Comparison of ENCODE assay signal across 8 mouse cellular contexts in genomic region chr17:87330250-87330920, GRCm38 (mm10). TPM values are rescaled to one million over a fixed set of nuclear protein-coding genes. Genes with fewer than 3 reads are reported as not detected.
A peak's percentile ranks its signal among the peaks of the same experiment; 100 is the strongest.
DNase-seq lines count a peak whose midpoint lies in the region; ATAC-seq and TF ChIP-seq lines count a peak whose summit lies in the region.

No protein-coding gene starts in this region.

- no peak overlapping the region for H3K27ac ChIP-seq in kidney, postnatal 0 days
- H3K27ac ChIP-seq in kidney, adult 2 months (ENCODE audit: insufficient read depth, low read depth, low read length): no peak overlapping the region
- peak overlapping the region; percentile 79 for H3K27ac ChIP-seq in forebrain, embryonic 10.5 days
- H3K27ac ChIP-seq in layer of hippocampus, adult 2 months: peak overlapping the region; percentile 89
- peak overlapping the region; percentile 75 for H3K27ac ChIP-seq in midbrain, embryonic 12.5 days (replicated peaks)

- WGBS in kidney, postnatal 0 days: 50% methylated on average over 22 of the region's 22 CpGs
- WGBS in kidney, adult 2 months: 79% methylated on average over 22 of the region's 22 CpGs
- 37% methylated on average over 22 of the region's 22 CpGs for WGBS in forebrain, embryonic 10.5 days
- 30% methylated on average over 22 of the region's 22 CpGs for WGBS in midbrain, embryonic 12.5 days

- no peak overlapping the region for H3K9ac ChIP-seq in kidney, postnatal 0 days (ENCODE audit: low read depth, low read length)
- no peak overlapping the region; the same call in 1 of the 2 replicates for H3K9ac ChIP-seq in midbrain, embryonic 12.5 days (replicated peaks)

- H3K4me3 ChIP-seq in kidney, postnatal 0 days (replicated peaks; ENCODE audit: low read depth, low read length): no peak overlapping the region
- H3K4me3 ChIP-seq in kidney, adult 2 months (ENCODE audit: insufficient read depth, low read depth, low read length): no peak overlapping the region
- H3K4me3 ChIP-seq in forebrain, embryonic 10.5 days: peak overlapping the region; percentile 31
- peak overlapping the region; percentile 22 for H3K4me3 ChIP-seq in layer of hippocampus, adult 2 months
- no peak overlapping the region for H3K4me3 ChIP-seq in midbrain, embryonic 12.5 days

- no peak for ATAC-seq in kidney, postnatal 0 days (replicated peaks; ENCODE audit: low FRiP score, low read depth)
- ATAC-seq in midbrain, embryonic 12.5 days (ENCODE audit: low FRiP score, low read depth): peak; percentile 50

- no peaks in the 10 kb centered on the region for H3K36me3 ChIP-seq in kidney, postnatal 0 days (ENCODE audit: insufficient read depth, low read length)
- no peaks in the 10 kb centered on the region for H3K36me3 ChIP-seq in kidney, adult 2 months (ENCODE audit: control insufficient read depth, insufficient read depth, low read length)
- no peaks in the 10 kb centered on the region for H3K36me3 ChIP-seq in forebrain, embryonic 10.5 days (replicated peaks)
- no peaks in the 10 kb centered on the region for H3K36me3 ChIP-seq in midbrain, embryonic 12.5 days

- no peak for TF ChIP-seq POLR2A in kidney, adult 2 months (IDR thresholded peaks at IDR 0.05; ENCODE audit: low read depth, low read length)

- no peaks in the 10 kb centered on the region for H3K9me3 ChIP-seq in kidney, postnatal 0 days (replicated peaks; ENCODE audit: low read length)
- H3K9me3 ChIP-seq in forebrain, embryonic 10.5 days: no peaks in the 10 kb centered on the region
- H3K9me3 ChIP-seq in midbrain, embryonic 12.5 days: no peaks in the 10 kb centered on the region

- no peaks in the 10 kb centered on the region for H3K27me3 ChIP-seq in kidney, postnatal 0 days (ENCODE audit: insufficient read depth, low read length)
- H3K27me3 ChIP-seq in kidney, adult 2 months (replicated peaks; ENCODE audit: control insufficient read depth, insufficient read depth, low read length): no peaks in the 10 kb centered on the region
- H3K27me3 ChIP-seq in forebrain, embryonic 10.5 days (ENCODE audit: poor library complexity, severe bottlenecking): peaks cover 22% of the 10 kb centered on the region
- peaks cover 27% of the 10 kb centered on the region for H3K27me3 ChIP-seq in midbrain, embryonic 12.5 days

- no peak for TF ChIP-seq CTCF in kidney, postnatal 0 days (IDR thresholded peaks at IDR 0.05; ENCODE audit: low read depth)
- no peak for TF ChIP-seq CTCF in kidney, adult 2 months (conservative IDR thresholded peaks at IDR 0.05; ENCODE audit: insufficient read depth, insufficient read length, low read depth, low read length)
- TF ChIP-seq CTCF in layer of hippocampus, adult 2 months (conservative IDR thresholded peaks at IDR 0.05): no peak

- H3K4me1 ChIP-seq in kidney, postnatal 0 days (replicated peaks; ENCODE audit: insufficient read depth, low read length): peaks cover 5% of the 10 kb centered on the region; the same call in 1 of the 2 replicates
- 0 out of 2 replicates have a peak, but pooled peaks cover 2% of the 10 kb centered on the region for H3K4me1 ChIP-seq in kidney, adult 2 months (ENCODE audit: control insufficient read depth, insufficient read depth, low read length)
- H3K4me1 ChIP-seq in forebrain, embryonic 10.5 days: peaks cover 63% of the 10 kb centered on the region
- H3K4me1 ChIP-seq in midbrain, embryonic 12.5 days: peaks cover 49% of the 10 kb centered on the region

- H3K4me2 ChIP-seq in kidney, postnatal 0 days (ENCODE audit: low read length): no peak overlapping the region
- peak overlapping the region; percentile 41 for H3K4me2 ChIP-seq in midbrain, embryonic 12.5 days (replicated peaks)

- DNase-seq in kidney, postnatal 0 days (ENCODE audit: low spot score): peak; percentile 10
- DNase-seq in kidney, adult 2 months: no peak
- no peak for DNase-seq in forebrain, embryonic 10.5 days (ENCODE audit: extremely low spot score, low spot score)
- DNase-seq in layer of hippocampus, adult 2 months (ENCODE audit: low spot score in 2 of 2): peak; percentile 84
- DNase-seq in adrenal gland, postnatal 36 days: no peak
- no peak for DNase-seq in gastrocnemius, postnatal 10 days
- DNase-seq in urinary bladder, postnatal 36 days (ENCODE audit: low spot score in 2 of 2): no peak

RNA-seq across cellular contexts. Expression of gene Ttc7, which starts 47.7 kb away (rescaled TPM):
- polyA plus RNA-seq in kidney, postnatal 0 days (2015; fragmentation: Nextera tagmentation; extraction: Ambion mirVana): 15.4 and 16.3 TPM in 2 replicates
- polyA plus RNA-seq in kidney, adult 2 months (2012; rRNA removed): 68.6 and 81.9 TPM in 2 replicates
- 2.9 and 3.9 TPM in 2 replicates for polyA plus RNA-seq in forebrain, embryonic 10.5 days (2016; fragmentation: Nextera tagmentation; extraction: Ambion mirVana)
- 1 to 10 TPM; 7.0 to 8.6 TPM for total RNA-seq in layer of hippocampus, adult 2 months (2021)
- polyA plus RNA-seq in midbrain, embryonic 12.5 days (2016; fragmentation: Nextera tagmentation; extraction: Ambion mirVana): 4.6 and 5.7 TPM in 2 replicates
- total RNA-seq in adrenal gland, postnatal 36 days (2021): 10 to 100 TPM in 1 of 2 experiments, 1 to 10 TPM in 1; 9.5 to 14.3 TPM
- total RNA-seq in gastrocnemius, postnatal 10 days (2021): 10 to 100 TPM; 16.6 to 17.7 TPM

Comparison
In these comparisons a context has a peak if more than half of its experiments do, and no peak if none do; other contexts are left out.
1. DNase-seq: peak in kidney, postnatal 0 days (single experiment) and layer of hippocampus, adult 2 months (2 of 2); none in kidney, adult 2 months (single experiment), forebrain, embryonic 10.5 days (single experiment), adrenal gland, postnatal 36 days (0 of 2), gastrocnemius, postnatal 10 days (single experiment) and urinary bladder, postnatal 36 days (0 of 2).
2. H3K27ac ChIP-seq: peak in forebrain, embryonic 10.5 days (single experiment), layer of hippocampus, adult 2 months (single experiment) and midbrain, embryonic 12.5 days (single experiment); none in kidney, postnatal 0 days (single experiment) and kidney, adult 2 months (single experiment).
3. H3K4me3 ChIP-seq: peak in forebrain, embryonic 10.5 days (single experiment) and layer of hippocampus, adult 2 months (single experiment); none in kidney, postnatal 0 days (single experiment), kidney, adult 2 months (single experiment) and midbrain, embryonic 12.5 days (single experiment).